Mouse (Mus musculus) megakaryocyte, embryonic 14.5 days (primary cell): Measurements from ENCODE around the gene Foxf1.

Source experiments
- FLI1 ChIP-seq: IDR thresholded peaks from 2 replicates; pipeline ENCODE4 v1.6.1; 2012; ENCODE audit warnings: low read length, inconsistent platforms, mixed read lengths
- GATA1 ChIP-seq: IDR thresholded peaks from 3 replicates; pipeline ENCODE4 v1.6.1; 2012; ENCODE audit warnings: mixed read lengths, low read length, inconsistent platforms, borderline replicate concordance

DNA sequence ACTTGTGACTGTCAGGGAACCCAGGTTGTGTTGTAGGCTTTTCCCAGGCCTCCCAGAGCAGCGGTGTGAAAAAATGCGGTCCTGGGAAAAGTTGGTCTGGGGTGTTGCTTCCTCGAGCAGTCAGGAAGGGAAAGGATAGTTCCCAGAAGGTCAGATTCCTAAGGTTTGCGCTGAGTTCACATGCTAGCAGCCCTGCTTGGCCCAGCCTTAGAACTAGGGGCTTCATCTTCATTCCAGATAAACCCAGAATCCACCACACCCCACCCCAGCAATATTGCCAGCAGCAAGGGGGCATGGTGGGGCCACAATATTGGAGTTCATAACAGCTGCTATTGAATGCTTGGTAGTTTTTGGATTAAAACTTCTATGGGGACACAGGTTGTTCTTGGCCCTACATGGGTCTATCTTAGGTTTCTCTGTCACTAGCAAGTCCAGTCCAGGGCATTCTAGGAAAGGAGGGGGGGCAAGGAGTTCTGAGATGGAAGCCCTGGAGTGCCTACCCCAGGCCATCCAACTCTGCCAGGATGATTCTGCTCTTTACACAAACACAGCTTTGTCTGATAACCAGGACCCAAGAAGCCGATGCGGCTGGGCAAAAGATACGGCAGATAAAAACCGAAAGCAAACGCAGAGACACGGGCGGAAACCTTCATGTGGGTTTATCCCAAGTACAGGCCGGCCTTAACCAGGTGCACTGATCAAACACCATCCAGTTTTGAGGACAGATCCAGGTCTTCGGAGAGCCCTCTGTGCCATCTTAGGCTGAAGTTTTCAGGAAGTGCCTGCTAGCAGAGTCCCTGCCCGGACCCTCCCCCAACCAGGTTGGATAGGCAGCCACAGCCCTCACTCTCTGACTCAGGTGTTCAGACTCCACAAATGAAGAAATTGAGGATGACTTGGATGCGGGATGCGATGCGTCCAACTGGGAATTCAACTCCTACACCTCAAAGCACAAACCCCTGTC lies 36.6 kb downstream of the Foxf1 start:
- TF ChIP-seq GATA1 (no peak), FLI1 (no peak)
